Mouse (Mus musculus) heart, adult 2 months (tissue): ENCODE measurements around the gene Gm10273.

Experiments
- CTCF ChIP-seq: fragments of 200-600 bp; IDR thresholded peaks from 2 replicates; pipeline ENCODE4 v1.8.1; 2022; ENCODE audit warnings: antibody characterized with exemption, mild to moderate bottlenecking, moderate library complexity
- EP300 ChIP-seq: fragments of 200-500 bp; IDR thresholded peaks from 2 replicates; pipeline ENCODE4 v1.6.1; 2011; ENCODE audit warnings: low read depth, low read length, control low read depth; ENCODE audit not compliant: insufficient read depth
- POLR2A ChIP-seq: fragments of 200-500 bp; IDR thresholded peaks from 2 replicates; pipeline ENCODE4 v1.6.1; 2011; ENCODE audit warnings: mild to moderate bottlenecking, low read depth, low read length, control low read depth; ENCODE audit not compliant: insufficient read depth

DNA sequence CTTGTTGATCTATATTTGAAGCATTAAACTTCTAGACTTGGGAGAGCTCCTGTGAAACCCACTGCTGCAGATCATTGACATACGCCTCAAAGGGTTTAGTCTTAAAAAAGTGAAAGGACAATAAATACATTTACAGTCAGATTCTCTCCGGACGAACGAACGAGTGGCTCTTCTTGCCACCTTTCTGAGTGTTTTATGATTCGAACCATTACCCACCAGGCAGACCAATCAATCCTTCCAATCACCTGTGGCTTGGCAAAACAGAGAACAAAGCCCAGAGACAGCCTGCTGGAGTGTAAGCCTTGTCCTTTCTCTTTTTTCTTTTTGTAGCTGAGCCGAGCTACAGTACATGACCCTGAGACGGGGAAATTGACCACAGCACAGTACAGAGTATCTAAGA lies 40.4 kb upstream of the Gm10273 start:
- TF ChIP-seq CTCF (no peak), EP300 (no peak), POLR2A (no peak)
